Mouse (Mus musculus): ENCODE measurements around the gene Zscan21. TPM values are rescaled to one million over a fixed set of nuclear protein-coding genes. Genes with fewer than 3 reads are reported as not detected.
A peak's percentile ranks its signal among the peaks of the same experiment; 100 is the strongest.

Zscan21 gene
- polyA plus RNA-seq, 1 experiment from 2014 or later, result 20.0 TPM

DNA sequence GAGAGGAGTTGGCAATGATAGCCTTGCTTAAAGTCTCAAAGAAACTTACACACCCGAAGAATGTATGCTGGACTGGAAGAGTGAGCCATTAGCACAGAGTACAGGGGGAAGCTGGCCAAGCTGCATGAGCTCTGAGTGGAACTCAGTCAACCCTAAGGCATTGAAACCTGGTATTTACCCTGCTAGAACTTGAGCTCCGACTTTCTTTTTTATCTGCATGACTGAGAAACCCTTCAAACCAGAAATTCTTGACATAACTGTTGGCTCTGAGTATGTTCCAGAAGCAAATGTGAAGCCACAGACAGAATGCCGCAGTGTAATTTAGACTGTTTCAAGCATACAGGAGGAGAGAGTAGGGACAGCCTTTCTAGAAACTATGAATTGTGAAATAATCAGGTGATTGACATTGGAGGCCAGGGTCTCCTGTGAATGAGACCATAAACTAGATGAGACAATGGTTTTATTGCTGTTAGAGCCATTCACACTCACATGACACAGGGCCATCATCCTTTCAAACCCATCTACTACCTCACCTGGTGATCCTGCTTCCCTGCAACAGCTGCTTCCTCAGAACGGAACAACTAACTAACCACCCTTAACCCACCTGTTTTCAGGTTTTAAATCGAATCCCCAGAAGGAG is 15.8 kb downstream of the Zscan21 start:
- H3K27me3 ChIP-seq (ENCODE audit: control insufficient read depth, insufficient read depth, low read length), result no peaks in the 10 kb centered on the region
- no peak overlapping the region for H3K4me3 ChIP-seq (ENCODE audit: low read depth, low read length)
- H3K9ac ChIP-seq (ENCODE audit: low read length), result no peak overlapping the region
- TF ChIP-seq CTCF (IDR thresholded peaks at IDR 0.05; ENCODE audit: low read depth), result no peak
- no peak for TF ChIP-seq EP300 (optimal IDR thresholded peaks at IDR 0.05)
- no peak for ATAC-seq (ENCODE audit: low FRiP score, low TSS enrichment)
- no peak for DNase-seq (ENCODE audit: low spot score)
- no peaks in the 10 kb centered on the region for H3K4me1 ChIP-seq (replicated peaks; ENCODE audit: control insufficient read depth, insufficient read depth)
- WGBS, result 89% methylated on average over 5 of the region's 5 CpGs
- no peak overlapping the region for H3K27ac ChIP-seq (replicated peaks)
- H3K36me3 ChIP-seq (ENCODE audit: control insufficient read depth, insufficient read depth, low read length), result peaks cover 34% of the 10 kb centered on the region; the same call in 1 of the 2 replicates
- no peaks in the 10 kb centered on the region for H3K9me3 ChIP-seq (ENCODE audit: control insufficient read depth, low read length)
- no peak overlapping the region for H3K4me2 ChIP-seq (replicated peaks; ENCODE audit: low read depth)

DNA sequence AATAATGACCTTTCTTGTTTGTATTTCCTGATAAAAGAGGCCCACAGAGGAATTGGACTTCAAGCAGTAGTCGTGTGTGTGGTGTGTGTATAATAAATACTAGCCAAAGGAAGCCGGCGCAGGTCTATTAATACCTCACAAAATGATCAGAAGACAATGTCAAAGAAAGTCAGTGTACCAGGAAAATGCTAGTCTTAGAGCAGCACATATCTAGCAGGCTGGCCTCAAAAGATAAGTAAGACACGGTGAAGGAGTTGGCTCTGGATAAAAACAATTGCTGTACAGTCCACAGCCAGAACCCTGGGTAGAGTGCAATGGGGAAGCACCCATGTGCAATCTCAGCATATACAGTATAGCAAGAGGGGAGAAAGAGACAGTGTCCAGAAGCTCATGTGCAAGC is 20.6 kb downstream of the Zscan21 start:
- H3K9ac ChIP-seq (ENCODE audit: low read length), result no peak overlapping the region
- ATAC-seq (ENCODE audit: low FRiP score, low TSS enrichment) (peak; percentile 43; the same call in 1 of the 2 replicates), DNase-seq (ENCODE audit: low spot score) (no peak)
- H3K27ac ChIP-seq (replicated peaks), result no peak overlapping the region
- no peak overlapping the region for H3K4me2 ChIP-seq (replicated peaks; ENCODE audit: low read depth)
- 48% methylated on average over 4 of the region's 4 CpGs for WGBS
- H3K27me3 ChIP-seq (ENCODE audit: control insufficient read depth, insufficient read depth, low read length), result no peaks in the 10 kb centered on the region
- no peak overlapping the region for H3K4me3 ChIP-seq (ENCODE audit: low read depth, low read length)
- TF ChIP-seq CTCF (IDR thresholded peaks at IDR 0.05; ENCODE audit: low read depth) (no peak), EP300 (optimal IDR thresholded peaks at IDR 0.05) (no peak)
- H3K4me1 ChIP-seq (replicated peaks; ENCODE audit: control insufficient read depth, insufficient read depth), result no peaks in the 10 kb centered on the region
- H3K36me3 ChIP-seq (ENCODE audit: control insufficient read depth, insufficient read depth, low read length), result peaks cover 15% of the 10 kb centered on the region; the same call in 1 of the 2 replicates
- H3K9me3 ChIP-seq (ENCODE audit: control insufficient read depth, low read length), result no peaks in the 10 kb centered on the region

DNA sequence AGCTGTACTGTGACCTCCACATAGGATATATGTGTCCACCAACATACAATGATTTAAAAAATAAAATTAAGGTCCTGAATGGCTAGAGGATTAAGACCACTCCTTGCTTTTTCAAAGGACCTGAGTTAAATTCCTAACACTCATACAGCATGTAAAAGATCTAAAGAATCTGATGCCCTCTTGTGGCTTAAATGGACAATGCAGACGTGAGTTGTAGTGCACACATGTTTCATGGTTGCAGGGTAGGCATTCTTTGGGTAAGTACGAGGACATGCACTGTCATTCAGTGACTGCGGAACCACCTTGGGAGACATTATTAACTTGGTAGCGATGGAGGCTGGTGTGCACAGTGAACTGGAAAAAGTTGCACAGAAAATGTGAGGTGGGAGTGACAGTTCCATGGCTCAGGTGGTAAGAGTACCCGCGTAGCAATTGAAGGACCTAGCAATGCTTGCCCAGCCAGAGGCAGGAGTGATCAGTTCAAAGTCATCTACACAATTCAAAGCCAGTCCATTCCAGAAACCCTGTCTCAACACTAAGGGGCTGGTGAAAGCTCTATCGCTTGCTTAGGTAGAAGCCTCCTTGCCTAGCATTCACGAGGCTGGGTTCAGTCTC is 21.3 kb downstream of the Zscan21 start:
- Histone ChIP-seq H3K4me2 (replicated peaks; ENCODE audit: low read depth) (no peak overlapping the region), H3K4me3 (ENCODE audit: low read depth, low read length) (no peak overlapping the region), H3K9ac (ENCODE audit: low read length) (no peak overlapping the region), H3K27me3 (ENCODE audit: control insufficient read depth, insufficient read depth, low read length) (no peaks in the 10 kb centered on the region), H3K27ac (replicated peaks) (no peak overlapping the region), H3K9me3 (ENCODE audit: control insufficient read depth, low read length) (no peaks in the 10 kb centered on the region), H3K4me1 (replicated peaks; ENCODE audit: control insufficient read depth, insufficient read depth) (no peaks in the 10 kb centered on the region), H3K36me3 (ENCODE audit: control insufficient read depth, insufficient read depth, low read length) (peaks cover 12% of the 10 kb centered on the region; the same call in 1 of the 2 replicates)
- DNase-seq (ENCODE audit: low spot score), result peak; percentile 29
- WGBS, result 52% methylated on average over 8 of the region's 8 CpGs
- TF ChIP-seq EP300 (optimal IDR thresholded peaks at IDR 0.05) (no peak), CTCF (IDR thresholded peaks at IDR 0.05; ENCODE audit: low read depth) (peak; percentile 83)
- ATAC-seq (ENCODE audit: low FRiP score, low TSS enrichment), result peak; percentile 60

DNA sequence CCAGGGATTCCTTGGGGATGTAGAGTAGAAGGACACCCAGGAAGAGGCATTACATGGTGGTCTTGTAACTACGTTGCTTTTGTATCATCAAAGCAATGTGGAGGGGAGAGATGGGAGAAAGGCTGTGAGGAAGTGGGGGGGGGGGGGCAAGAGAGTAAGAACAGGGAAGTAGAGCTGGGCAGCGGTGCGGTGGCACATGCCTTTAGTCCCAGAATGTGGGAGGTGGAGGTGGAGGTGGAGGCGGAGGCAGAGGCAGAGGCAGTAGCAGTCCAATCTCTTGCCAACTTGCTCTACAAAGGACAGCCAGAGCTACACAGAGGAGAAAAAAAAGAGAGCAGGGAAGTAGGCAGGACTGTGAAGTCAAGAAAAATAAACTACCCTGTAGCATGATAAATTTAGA is 21.9 kb downstream of the Zscan21 start:
- DNase-seq (ENCODE audit: low spot score) (no peak), ATAC-seq (ENCODE audit: low FRiP score, low TSS enrichment) (no peak)
- Histone ChIP-seq H3K36me3 (ENCODE audit: control insufficient read depth, insufficient read depth, low read length) (peaks cover 12% of the 10 kb centered on the region; the same call in 1 of the 2 replicates), H3K4me3 (ENCODE audit: low read depth, low read length) (no peak overlapping the region), H3K27me3 (ENCODE audit: control insufficient read depth, insufficient read depth, low read length) (no peaks in the 10 kb centered on the region), H3K9ac (ENCODE audit: low read length) (no peak overlapping the region), H3K4me2 (replicated peaks; ENCODE audit: low read depth) (no peak overlapping the region), H3K9me3 (ENCODE audit: control insufficient read depth, low read length) (no peaks in the 10 kb centered on the region), H3K27ac (replicated peaks) (no peak overlapping the region), H3K4me1 (replicated peaks; ENCODE audit: control insufficient read depth, insufficient read depth) (no peaks in the 10 kb centered on the region)
- 62% methylated on average over 4 of the region's 4 CpGs for WGBS
- TF ChIP-seq EP300 (optimal IDR thresholded peaks at IDR 0.05), result no peak

GRCm38 (mm10) chr5:138154390-138154789 is 37.7 kb downstream of the Zscan21 start:
- ATAC-seq (ENCODE audit: low FRiP score, low TSS enrichment), result no peak
- 59% methylated on average over 3 of the region's 3 CpGs for WGBS
- peaks cover 11% of the 10 kb centered on the region for H3K36me3 ChIP-seq (ENCODE audit: control insufficient read depth, insufficient read depth, low read length)

GRCm38 (mm10) chr5:138155443-138155976 is 38.8 kb downstream of the Zscan21 start, which contains the start of gene Zfp113:
Zfp113 (minus strand) TSS chr5:138155744.
- Histone ChIP-seq H3K4me3 (ENCODE audit: low read depth, low read length) (peak within 1 kb of the TSS; percentile 71), H3K9ac (ENCODE audit: low read length) (peak within 1 kb of the TSS; percentile 89), H3K9me3 (ENCODE audit: control insufficient read depth, low read length) (no peaks in the 10 kb centered on the region), H3K4me1 (replicated peaks; ENCODE audit: control insufficient read depth, insufficient read depth) (no peaks in the 10 kb centered on the region), H3K4me2 (replicated peaks; ENCODE audit: low read depth) (peak within 1 kb of the TSS; percentile 64), H3K36me3 (ENCODE audit: control insufficient read depth, insufficient read depth, low read length) (peaks cover 8% of the 10 kb centered on the region), H3K27ac (replicated peaks) (peak within 1 kb of the TSS; percentile 93), H3K27me3 (ENCODE audit: control insufficient read depth, insufficient read depth, low read length) (no peaks in the 10 kb centered on the region)
- under 1% methylated on average over 31 of the region's 31 CpGs for WGBS
- DNase-seq (ENCODE audit: low spot score) (peak; percentile 91), ATAC-seq (ENCODE audit: low FRiP score, low TSS enrichment) (peak; percentile 98)
- TF ChIP-seq EP300 (optimal IDR thresholded peaks at IDR 0.05) (no peak), CTCF (IDR thresholded peaks at IDR 0.05; ENCODE audit: low read depth) (peak; percentile 96)

More at GRCm38 (mm10) chr5:138154390-138154789, 37.7 kb downstream of the Zscan21 start:
- DNase-seq (ENCODE audit: low spot score), result no peak
- H3K4me3 ChIP-seq (ENCODE audit: low read depth, low read length), result peak overlapping the region; percentile 71; the same call in 1 of the 2 replicates
- H3K27ac ChIP-seq (replicated peaks), result no peak overlapping the region
- no peaks in the 10 kb centered on the region for H3K4me1 ChIP-seq (replicated peaks; ENCODE audit: control insufficient read depth, insufficient read depth)
- H3K9me3 ChIP-seq (ENCODE audit: control insufficient read depth, low read length), result no peaks in the 10 kb centered on the region
- TF ChIP-seq CTCF (IDR thresholded peaks at IDR 0.05; ENCODE audit: low read depth) (no peak), EP300 (optimal IDR thresholded peaks at IDR 0.05) (no peak)
- peak overlapping the region; percentile 89; the same call in 1 of the 2 replicates for H3K9ac ChIP-seq (ENCODE audit: low read length)
- H3K4me2 ChIP-seq (replicated peaks; ENCODE audit: low read depth), result peak overlapping the region; percentile 64
- H3K27me3 ChIP-seq (ENCODE audit: control insufficient read depth, insufficient read depth, low read length), result no peaks in the 10 kb centered on the region

All from stomach, postnatal 0 days (tissue).